Mouse (Mus musculus): Measurements from ENCODE around the gene Pdcd4.

- TF ChIP-seq CTCF (IDR thresholded peaks at IDR 0.05; ENCODE audit: control insufficient read depth, insufficient read depth, insufficient read length) (no peak), CEBPB (IDR thresholded peaks at IDR 0.05; ENCODE audit: low read depth) (no peak)
Observed at GRCm38 (mm10) chr19:53868125-53868524, 23.9 kb upstream of the Pdcd4 start.
